Mouse (Mus musculus): Measurements from ENCODE around the gene Clec1b. TPM values are rescaled to one million over a fixed set of nuclear protein-coding genes. Genes with fewer than 3 reads are reported as not detected.

Clec1b gene
- polyA plus RNA-seq, 1 experiment from 2014 or later: 5.6 TPM

GRCm38 (mm10) chr6:129434239-129434638 lies 37.1 kb downstream of the Clec1b start:
- Histone ChIP-seq H3K27ac (replicated peaks in 1 of 2; ENCODE audit: control insufficient read depth in 1 of 2, insufficient read depth in 1 of 2, low read depth in 2 of 2, low read length in 2 of 2) (no peak overlapping the region), H3K4me3 (ENCODE audit: control insufficient read depth in 1 of 2, insufficient read depth in 1 of 2, low read depth in 1 of 2, low read length in 2 of 2) (no peak overlapping the region), H3K36me3 (ENCODE audit: control insufficient read depth, insufficient read depth, low read length) (no peaks in the 10 kb centered on the region), H3K9me3 (ENCODE audit: control insufficient read depth, low read length) (no peaks in the 10 kb centered on the region), H3K4me2 (ENCODE audit: low read length) (no peak overlapping the region), H3K9ac (ENCODE audit: low read length) (no peak overlapping the region), H3K4me1 (ENCODE audit: control insufficient read depth in 2 of 2, insufficient read depth in 2 of 2, low read length in 2 of 2) (no peaks in the 10 kb centered on the region), H3K27me3 (ENCODE audit: control insufficient read depth, insufficient read depth, low read length) (no peaks in the 10 kb centered on the region)
- ATAC-seq (ENCODE audit: insufficient number of reproducible peaks, insufficient read depth, low FRiP score, low read depth): no peak
- 73% methylated on average over 5 of the region's 5 CpGs for WGBS

GRCm38 (mm10) chr6:129436025-129436424 lies 38.9 kb downstream of the Clec1b start:
- Histone ChIP-seq H3K4me1 (ENCODE audit: control insufficient read depth in 2 of 2, insufficient read depth in 2 of 2, low read length in 2 of 2) (no peaks in the 10 kb centered on the region), H3K27ac (replicated peaks in 1 of 2; ENCODE audit: control insufficient read depth in 1 of 2, insufficient read depth in 1 of 2, low read depth in 2 of 2, low read length in 2 of 2) (no peak overlapping the region), H3K27me3 (ENCODE audit: control insufficient read depth, insufficient read depth, low read length) (no peaks in the 10 kb centered on the region), H3K4me2 (ENCODE audit: low read length) (no peak overlapping the region), H3K36me3 (ENCODE audit: control insufficient read depth, insufficient read depth, low read length) (no peaks in the 10 kb centered on the region), H3K4me3 (ENCODE audit: control insufficient read depth in 1 of 2, insufficient read depth in 1 of 2, low read depth in 1 of 2, low read length in 2 of 2) (no peak overlapping the region), H3K9me3 (ENCODE audit: control insufficient read depth, low read length) (no peaks in the 10 kb centered on the region), H3K9ac (ENCODE audit: low read length) (no peak overlapping the region)
- ATAC-seq (ENCODE audit: insufficient number of reproducible peaks, insufficient read depth, low FRiP score, low read depth): no peak
- 81% methylated on average over 3 of the region's 3 CpGs for WGBS

DNA sequence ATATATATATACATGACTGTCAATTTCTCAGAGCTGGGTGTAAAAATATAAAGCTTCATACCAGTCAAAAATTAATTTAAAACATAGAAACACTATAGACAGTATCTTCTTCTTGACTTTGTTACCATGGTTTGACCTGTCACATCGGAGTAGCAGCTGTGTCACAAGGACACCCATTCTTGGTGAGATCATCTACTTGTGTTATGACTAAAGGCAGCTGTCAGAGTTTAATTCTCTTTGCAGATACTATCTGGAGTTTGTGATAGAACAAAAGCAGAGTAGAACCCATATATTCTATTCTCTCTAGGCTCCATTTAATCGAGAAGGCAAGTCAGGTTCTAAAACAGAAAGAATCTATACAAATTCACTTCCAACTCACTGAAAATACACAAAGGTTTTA lies 40.9 kb downstream of the Clec1b start:
- no peak for ATAC-seq (ENCODE audit: insufficient number of reproducible peaks, insufficient read depth, low FRiP score, low read depth)
- Histone ChIP-seq H3K4me2 (ENCODE audit: low read length) (no peak overlapping the region), H3K9me3 (ENCODE audit: control insufficient read depth, low read length) (no peaks in the 10 kb centered on the region), H3K4me3 (ENCODE audit: control insufficient read depth in 1 of 2, insufficient read depth in 1 of 2, low read depth in 1 of 2, low read length in 2 of 2) (no peak overlapping the region), H3K9ac (ENCODE audit: low read length) (no peak overlapping the region), H3K27ac (replicated peaks in 1 of 2; ENCODE audit: control insufficient read depth in 1 of 2, insufficient read depth in 1 of 2, low read depth in 2 of 2, low read length in 2 of 2) (no peak overlapping the region), H3K27me3 (ENCODE audit: control insufficient read depth, insufficient read depth, low read length) (no peaks in the 10 kb centered on the region), H3K4me1 (ENCODE audit: control insufficient read depth in 2 of 2, insufficient read depth in 2 of 2, low read length in 2 of 2) (no peaks in the 10 kb centered on the region), H3K36me3 (ENCODE audit: control insufficient read depth, insufficient read depth, low read length) (no peaks in the 10 kb centered on the region)
- WGBS: 81% methylated on average over 2 of the region's 2 CpGs

DNA sequence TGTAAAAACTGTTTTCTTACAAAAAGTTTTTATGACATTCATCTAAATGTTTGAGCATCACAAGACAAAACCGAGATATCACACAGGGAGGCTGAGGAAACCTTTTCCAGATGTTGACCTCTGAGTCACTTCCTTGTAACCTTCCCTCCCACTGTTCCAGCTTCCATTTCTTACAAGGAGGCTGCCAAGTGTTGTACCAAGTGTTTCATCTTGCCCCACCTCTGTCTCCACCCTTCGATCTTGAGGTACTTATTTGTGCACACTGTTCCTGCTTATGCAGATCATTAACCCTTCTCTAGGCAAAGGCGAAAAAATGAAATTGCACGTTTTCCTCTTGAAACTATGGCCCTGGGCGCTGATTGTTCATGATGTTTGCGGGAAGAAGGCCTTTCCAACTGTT lies 52.6 kb downstream of the Clec1b start:
- Histone ChIP-seq H3K9me3 (ENCODE audit: control insufficient read depth, low read length) (no peaks in the 10 kb centered on the region), H3K36me3 (ENCODE audit: control insufficient read depth, insufficient read depth, low read length) (no peaks in the 10 kb centered on the region), H3K9ac (ENCODE audit: low read length) (no peak overlapping the region), H3K4me3 (ENCODE audit: control insufficient read depth in 1 of 2, insufficient read depth in 1 of 2, low read depth in 1 of 2, low read length in 2 of 2) (no peak overlapping the region), H3K4me1 (ENCODE audit: control insufficient read depth in 2 of 2, insufficient read depth in 2 of 2, low read length in 2 of 2) (no peaks in the 10 kb centered on the region), H3K27me3 (ENCODE audit: control insufficient read depth, insufficient read depth, low read length) (no peaks in the 10 kb centered on the region), H3K27ac (replicated peaks in 1 of 2; ENCODE audit: control insufficient read depth in 1 of 2, insufficient read depth in 1 of 2, low read depth in 2 of 2, low read length in 2 of 2) (no peak overlapping the region), H3K4me2 (ENCODE audit: low read length) (peak overlapping the region; percentile 37; the same call in 1 of the 2 replicates)
- no peak for ATAC-seq (ENCODE audit: insufficient number of reproducible peaks, insufficient read depth, low FRiP score, low read depth)
- 60% methylated on average over 6 of the region's 6 CpGs for WGBS

- ATAC-seq (ENCODE audit: insufficient number of reproducible peaks, insufficient read depth, low FRiP score, low read depth): no peak; the same call in 1 of the 2 replicates
- WGBS: 48% methylated on average over 13 of the region's 13 CpGs
- Histone ChIP-seq H3K4me2 (ENCODE audit: low read length) (peak within 1 kb of the TSS; percentile 37), H3K36me3 (ENCODE audit: control insufficient read depth, insufficient read depth, low read length) (no peaks in the 10 kb centered on the region), H3K27ac (replicated peaks in 1 of 2; ENCODE audit: control insufficient read depth in 1 of 2, insufficient read depth in 1 of 2, low read depth in 2 of 2, low read length in 2 of 2) (peak within 1 kb of the TSS; percentile 39 to 52; a peak in 2 of 4 replicates), H3K4me3 (ENCODE audit: control insufficient read depth in 1 of 2, insufficient read depth in 1 of 2, low read depth in 1 of 2, low read length in 2 of 2) (peak within 1 kb of the TSS; percentile 2 to 23; a peak in 2 of 4 replicates), H3K9ac (ENCODE audit: low read length) (peak within 1 kb of the TSS; percentile 14; the same call in 1 of the 2 replicates), H3K27me3 (ENCODE audit: control insufficient read depth, insufficient read depth, low read length) (no peaks in the 10 kb centered on the region), H3K9me3 (ENCODE audit: control insufficient read depth, low read length) (no peaks in the 10 kb centered on the region), H3K4me1 (ENCODE audit: control insufficient read depth in 2 of 2, insufficient read depth in 2 of 2, low read length in 2 of 2) (no peaks in the 10 kb centered on the region)
These were observed 54.4 kb downstream of the Clec1b start, which contains the start of gene Clec1a for GRCm38 (mm10) chr6:129451411-129452039. TSS of gene Clec1a (minus strand) at chr6:129452000.

Other genes with a start within 250 kb of the Clec1b start
- gene Clec2d, start 216.7 kb upstream of the Clec1b start, polyA plus RNA-seq (2014; fragmentation: Nextera tagmentation; extraction: Ambion mirVana): 0.38 and 0.39 TPM in 2 replicates
- 0.18 and 0.35 TPM in 2 replicates for gene Cd69, start 121.9 kb upstream of the Clec1b start, polyA plus RNA-seq (2014; fragmentation: Nextera tagmentation; extraction: Ambion mirVana)
- not detected in 2 replicates for gene 4922502D21Rik, start 65.5 kb upstream of the Clec1b start, polyA plus RNA-seq (2014; fragmentation: Nextera tagmentation; extraction: Ambion mirVana)
- 0.57 and 1.1 TPM in 2 replicates for gene Clec12a, start 54.6 kb upstream of the Clec1b start, polyA plus RNA-seq (2014; fragmentation: Nextera tagmentation; extraction: Ambion mirVana)
- 0.18 and 0.39 TPM in 2 replicates for gene Clec12b, start 11.4 kb upstream of the Clec1b start, polyA plus RNA-seq (2014; fragmentation: Nextera tagmentation; extraction: Ambion mirVana)
- gene Clec9a, start 11.6 kb downstream of the Clec1b start, polyA plus RNA-seq (2014; fragmentation: Nextera tagmentation; extraction: Ambion mirVana): 0.42 and 0.58 TPM in 2 replicates
- gene Clec1a, start 54.7 kb downstream of the Clec1b start, polyA plus RNA-seq (2014; fragmentation: Nextera tagmentation; extraction: Ambion mirVana): 3.9 and 6.4 TPM in 2 replicates
- gene Olr1, start 109.9 kb downstream of the Clec1b start, polyA plus RNA-seq (2014; fragmentation: Nextera tagmentation; extraction: Ambion mirVana): 0.22 and 0.39 TPM in 2 replicates
- not detected in 2 replicates for gene Tmem52b, start 115.3 kb downstream of the Clec1b start, polyA plus RNA-seq (2014; fragmentation: Nextera tagmentation; extraction: Ambion mirVana)
- 12.1 and 16.3 TPM in 2 replicates for gene Gabarapl1, start 135.9 kb downstream of the Clec1b start, polyA plus RNA-seq (2014; fragmentation: Nextera tagmentation; extraction: Ambion mirVana)
- gene Klre1, start 180.6 kb downstream of the Clec1b start, polyA plus RNA-seq (2014; fragmentation: Nextera tagmentation; extraction: Ambion mirVana): not detected in 2 replicates
- gene Klrd1, start 194.5 kb downstream of the Clec1b start, polyA plus RNA-seq (2014; fragmentation: Nextera tagmentation; extraction: Ambion mirVana): not detected in 2 replicates
- 0.13 TPM in 1 of 2 replicates, not detected in the other for gene Klrk1, start 226.6 kb downstream of the Clec1b start, polyA plus RNA-seq (2014; fragmentation: Nextera tagmentation; extraction: Ambion mirVana)
- not detected in 2 replicates for gene Klrc3, start 246.0 kb downstream of the Clec1b start, polyA plus RNA-seq (2014; fragmentation: Nextera tagmentation; extraction: Ambion mirVana)

All from heart, embryonic 14.5 days (tissue).